Mouse (Mus musculus) lung, adult 2 months (tissue): ENCODE data around the gene Coa7. TPM values are rescaled to one million over a fixed set of nuclear protein-coding genes. Genes with fewer than 3 reads are reported as not detected.
"Not testable (repeated sequence)": the region's sequence is repeated elsewhere in the genome, so short reads cannot be mapped to it uniquely, and the experiment has no call there.

Source experiments
- DNase-seq: peaks from one replicate; pipeline ENCODE4 v3.0.0; 2022
- H3K4me1 ChIP-seq: fragments of 200-500 bp; 2 replicates; pipeline ENCODE4 v1.6.1; 2011; ENCODE audit warnings: low read length; ENCODE audit not compliant: control insufficient read depth, insufficient read depth
- H3K4me3 ChIP-seq: fragments of 200-500 bp; replicated peaks from 2 replicates; pipeline ENCODE3; 2011; ENCODE audit warnings: low read depth, mild to moderate bottlenecking, control low read depth, low read length; ENCODE audit errors: extremely low read depth
- CTCF ChIP-seq: fragments of 200-500 bp; IDR thresholded peaks from 2 replicates; pipeline ENCODE4 v1.5.1; 2011; ENCODE audit warnings: mild to moderate bottlenecking, low read length, control low read depth; ENCODE audit not compliant: insufficient read depth
- POLR2A ChIP-seq: fragments of 200-500 bp; IDR thresholded peaks from 2 replicates; pipeline ENCODE4 v1.6.1; 2011; ENCODE audit warnings: low read depth, mild to moderate bottlenecking, control low read depth, low read length, borderline replicate concordance; ENCODE audit errors: extremely low read depth
- WGBS: fragments of 180-500 bp; shearing (Covaris S2); methylation state at CpG from one replicate; pipeline ENCODE4 v1.1.7; 2018; 5-methylcytosine and 5-hydroxymethylcytosine counted together
- polyA plus RNA-seq: library from polyadenylated mRNA; depleted of rRNA; stranded (reverse); fragments of >200 nt; gene quantifications from 2 replicates; pipeline ENCODE4 v1.2.3, GENCODE M21; 2012

The Coa7 gene
- polyA plus RNA-seq, 1 experiment: 5.2 TPM

GRCm38 (mm10) chr4:108338811-108339210 is 10.9 kb downstream of the Coa7 start:
- H3K4me3 ChIP-seq: no peak overlapping the region
- no peak for DNase-seq
- H3K4me1 ChIP-seq: no peaks in the 10 kb centered on the region; the same call in 1 of the 2 replicates
- 71% methylated on average over 10 of the region's 10 CpGs for WGBS
- TF ChIP-seq CTCF (no peak), POLR2A (no peak)

GRCm38 (mm10) chr4:108339277-108339690 is 11.3 kb downstream of the Coa7 start:
- Histone ChIP-seq H3K4me3 (no peak overlapping the region), H3K4me1 (no peaks in the 10 kb centered on the region; the same call in 1 of the 2 replicates)
- TF ChIP-seq POLR2A: no peak
- TF ChIP-seq CTCF: peak; percentile 43
- peak; percentile 47 for DNase-seq
- WGBS: 20% methylated on average over 4 of the region's 4 CpGs

DNA sequence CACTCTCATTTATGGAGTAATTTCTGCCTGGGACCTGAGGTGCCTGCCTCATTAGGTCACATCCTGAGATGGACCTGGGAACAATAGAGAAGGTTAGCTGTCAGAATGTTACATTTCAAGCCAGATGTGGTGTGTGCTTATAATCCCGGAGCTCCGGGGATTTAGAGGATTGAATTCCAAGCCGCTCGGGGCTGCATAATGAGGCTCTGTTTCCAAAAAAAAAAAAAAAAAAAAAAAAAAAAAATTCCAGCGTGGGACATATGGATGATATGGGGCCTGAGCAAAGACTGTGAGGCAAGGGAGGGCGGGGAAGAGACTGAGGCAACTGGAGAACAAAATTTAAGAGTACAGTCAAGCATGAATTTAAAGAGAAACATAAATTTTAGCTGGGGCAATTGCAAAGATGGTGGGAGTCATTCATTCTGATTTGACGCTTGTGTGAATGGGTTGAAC is 16.7 kb downstream of the Coa7 start:
- TF ChIP-seq CTCF (no peak), POLR2A (no peak)
- DNase-seq: no peak
- WGBS: 33% methylated on average over 7 of the region's 7 CpGs

GRCm38 (mm10) chr4:108345826-108346225 is 17.9 kb downstream of the Coa7 start:
- Histone ChIP-seq H3K4me1 (peaks cover 3% of the 10 kb centered on the region), H3K4me3 (no peak overlapping the region)
- DNase-seq: no peak
- 59% methylated on average over 5 of the region's 5 CpGs for WGBS
- TF ChIP-seq CTCF: no peak
- no peak for TF ChIP-seq POLR2A

More for the DNA sequence above, 16.7 kb downstream of the Coa7 start:
- no peaks in the 10 kb centered on the region for H3K4me1 ChIP-seq
- no peak overlapping the region for H3K4me3 ChIP-seq

DNA sequence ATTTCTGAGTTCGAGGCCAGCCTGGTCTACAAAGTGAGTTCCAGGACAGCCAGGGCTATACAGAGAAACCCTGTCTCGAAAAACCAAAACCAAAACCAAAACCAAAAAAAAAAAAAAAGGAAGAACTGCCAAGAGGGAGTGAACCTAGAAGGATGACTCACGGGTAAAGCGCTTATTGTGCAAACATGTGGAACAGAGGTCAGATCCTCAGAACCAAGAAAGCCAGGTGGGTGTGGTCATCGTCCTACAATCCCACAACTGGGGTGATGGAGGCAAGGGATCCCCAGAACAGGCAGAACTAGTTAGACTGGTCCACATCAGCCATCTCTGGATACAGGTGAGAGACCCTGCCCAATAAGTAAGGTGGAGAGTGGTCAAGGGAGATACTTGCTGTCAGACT is 19.2 kb downstream of the Coa7 start:
- Histone ChIP-seq H3K4me3 (no peak overlapping the region), H3K4me1 (peaks cover 5% of the 10 kb centered on the region)
- no peak for DNase-seq
- WGBS: 33% methylated on average over 5 of the region's 5 CpGs
- TF ChIP-seq POLR2A: no peak
- TF ChIP-seq CTCF: no peak

- DNase-seq: no peak
- Histone ChIP-seq H3K4me1 (peaks cover 5% of the 10 kb centered on the region), H3K4me3 (no peak overlapping the region)
- WGBS: 41% methylated on average over 5 of the region's 5 CpGs
- TF ChIP-seq CTCF (no peak), POLR2A (no peak)
Measured at GRCm38 (mm10) chr4:108348256-108348875, 20.4 kb downstream of the Coa7 start.

- DNase-seq: no peak
- H3K4me1 ChIP-seq: peaks cover 5% of the 10 kb centered on the region
- TF ChIP-seq CTCF (no peak), POLR2A (no peak)
- WGBS: 85% methylated on average over 3 of the region's 3 CpGs
- no peak overlapping the region for H3K4me3 ChIP-seq
Measured at GRCm38 (mm10) chr4:108349064-108349463, 21.1 kb downstream of the Coa7 start.

DNA sequence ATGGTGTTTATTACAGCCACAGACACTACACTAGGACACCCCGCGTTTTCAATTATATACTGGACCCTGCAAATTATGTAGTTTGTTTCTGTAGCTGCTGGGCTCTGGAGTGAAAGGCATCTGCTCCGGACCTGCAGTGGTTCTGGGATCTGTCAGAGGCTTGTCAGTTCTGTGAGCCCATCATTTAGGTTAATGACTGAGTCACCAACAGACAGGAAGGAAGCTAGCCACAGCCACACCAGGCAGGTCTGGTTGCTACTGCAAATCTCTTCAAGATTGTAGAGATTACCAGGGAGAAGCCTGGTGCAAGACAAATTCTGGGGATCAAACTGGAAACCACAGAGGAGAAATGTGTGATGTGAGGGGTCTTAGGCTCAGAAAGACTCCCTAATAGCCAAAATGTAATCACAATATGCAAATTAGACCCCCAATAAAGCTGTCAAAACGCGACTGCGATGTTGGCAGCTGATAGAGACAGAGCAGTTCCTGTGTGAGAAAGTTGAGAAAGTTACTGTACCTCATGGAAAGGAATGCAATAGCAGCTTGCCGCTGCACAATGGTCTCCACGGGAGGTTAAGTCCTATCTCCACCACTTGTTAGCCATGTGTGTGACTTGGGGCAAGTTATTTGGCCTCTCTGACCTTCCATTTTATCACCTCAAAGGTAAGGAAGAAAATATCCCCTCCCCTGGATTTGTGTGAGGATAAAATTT is 22.1 kb downstream of the Coa7 start:
- 51% methylated on average over 8 of the region's 8 CpGs for WGBS
- no peak overlapping the region for H3K4me3 ChIP-seq
- TF ChIP-seq POLR2A (no peak), CTCF (no peak)
- peaks cover 5% of the 10 kb centered on the region for H3K4me1 ChIP-seq
- DNase-seq: no peak

- DNase-seq: peak; percentile 19
- Histone ChIP-seq H3K4me1 (peaks cover 5% of the 10 kb centered on the region), H3K4me3 (no peak overlapping the region)
- 13% methylated on average over 8 of the region's 8 CpGs for WGBS
- no peak for TF ChIP-seq POLR2A
Measured at GRCm38 (mm10) chr4:108350819-108351218, 22.9 kb downstream of the Coa7 start.

GRCm38 (mm10) chr4:108353591-108353990 is 25.7 kb downstream of the Coa7 start:
- H3K4me3 ChIP-seq, H3K4me1 ChIP-seq, DNase-seq: not testable (repeated sequence)
